27 mouse cellular contexts compared by ENCODE assay signal in genomic region chr3:136086431-136086830, GRCm38 (mm10).
A peak's percentile ranks its signal among the peaks of the same experiment; 100 is the strongest.
DNase-seq lines count a peak whose midpoint lies in the region; ATAC-seq and TF ChIP-seq lines count a peak whose summit lies in the region.
"Had no signal": no experiment of that assay in that cellular context is flagged by ENCODE, and none has a peak within 500 bp of the region (broad histone marks: within the 10 kb centered on the region; RNA-seq: fewer than 3 reads in every experiment).

No protein-coding gene starts in this region.

- peak; percentile 50 to 58 for ATAC-seq in hematopoietic stem cell, adult 5-6 weeks (replicated peaks in 1 of 2; ENCODE audit: insufficient read depth in 1 of 2, low FRiP score in 2 of 2, low TSS enrichment in 1 of 2, low read depth in 1 of 2, poor library complexity in 2 of 2, severe bottlenecking in 2 of 2)
- peak; percentile 66 for ATAC-seq in megakaryocyte-erythroid progenitor cell, adult 5-6 weeks (replicated peaks; ENCODE audit: low FRiP score, low TSS enrichment, poor library complexity, severe bottlenecking)
- ATAC-seq in forebrain, embryonic 15.5 days (replicated peaks): no peak
- ATAC-seq: liver, embryonic 12.5 days; liver, postnatal 0 days had no signal

- H3K27me3 ChIP-seq in forebrain, embryonic 15.5 days: no peaks in the 10 kb centered on the region
- H3K27me3 ChIP-seq: embryonic facial prominence, embryonic 12.5 days; heart, embryonic 15.5 days; hindbrain, embryonic 13.5 days; kidney, embryonic 15.5 days; liver, embryonic 12.5 days; midbrain, embryonic 12.5 days; neural tube, embryonic 13.5 days had no signal

- H3K4me3 ChIP-seq in layer of hippocampus, adult 2 months: no peak overlapping the region
- no peak overlapping the region for H3K4me3 ChIP-seq in forebrain, embryonic 15.5 days
- H3K4me3 ChIP-seq: embryonic facial prominence, embryonic 12.5 days; heart, embryonic 15.5 days; hindbrain, embryonic 13.5 days; kidney, embryonic 15.5 days; liver, embryonic 12.5 days; midbrain, embryonic 12.5 days; myocyte; neural tube, embryonic 13.5 days had no signal

- WGBS in forebrain, embryonic 15.5 days: 89% methylated on average over 5 of the region's 5 CpGs

- no peak for TF ChIP-seq CTCF in layer of hippocampus, adult 2 months (conservative IDR thresholded peaks at IDR 0.05)

- peak overlapping the region; percentile 61 for H3K27ac ChIP-seq in layer of hippocampus, adult 2 months
- H3K27ac ChIP-seq in forebrain, embryonic 15.5 days (replicated peaks): no peak overlapping the region
- H3K27ac ChIP-seq: embryonic facial prominence, embryonic 12.5 days; heart, embryonic 15.5 days; hindbrain, embryonic 13.5 days; kidney, embryonic 15.5 days; liver, embryonic 12.5 days; midbrain, embryonic 12.5 days; neural tube, embryonic 13.5 days had no signal

- no peak overlapping the region for H3K4me2 ChIP-seq in forebrain, embryonic 15.5 days (replicated peaks)
- H3K4me2 ChIP-seq: embryonic facial prominence, embryonic 12.5 days; heart, embryonic 15.5 days; hindbrain, embryonic 13.5 days; kidney, embryonic 15.5 days; liver, embryonic 12.5 days; midbrain, embryonic 12.5 days; neural tube, embryonic 13.5 days had no signal

- no peak overlapping the region for H3K9ac ChIP-seq in forebrain, embryonic 15.5 days (replicated peaks)
- H3K9ac ChIP-seq: embryonic facial prominence, embryonic 12.5 days; heart, embryonic 15.5 days; hindbrain, embryonic 13.5 days; kidney, embryonic 15.5 days; liver, embryonic 12.5 days; liver, postnatal 0 days; midbrain, embryonic 12.5 days; neural tube, embryonic 13.5 days had no signal

- H3K4me1 ChIP-seq in forebrain, embryonic 15.5 days: no peaks in the 10 kb centered on the region
- H3K4me1 ChIP-seq: embryonic facial prominence, embryonic 12.5 days; heart, embryonic 15.5 days; hindbrain, embryonic 13.5 days; liver, embryonic 12.5 days; midbrain, embryonic 12.5 days; neural tube, embryonic 13.5 days had no signal

- no peaks in the 10 kb centered on the region for H3K36me3 ChIP-seq in forebrain, embryonic 15.5 days
- H3K36me3 ChIP-seq: embryonic facial prominence, embryonic 12.5 days; heart, embryonic 15.5 days; hindbrain, embryonic 13.5 days; kidney, embryonic 15.5 days; liver, embryonic 12.5 days; midbrain, embryonic 12.5 days; neural tube, embryonic 13.5 days had no signal

- DNase-seq in layer of hippocampus, adult 2 months (ENCODE audit: low spot score in 2 of 2): no peak
- no peak for DNase-seq in layer of hippocampus, adult 9-11 months
- no peak for DNase-seq in gastrocnemius, adult 18-20 months (ENCODE audit: low spot score)
- no peak for DNase-seq in right cerebral cortex, adult 2 months (ENCODE audit: low spot score in 2 of 2)
- no peak for DNase-seq in urinary bladder, adult 18-20 months (ENCODE audit: low spot score in 2 of 2)
- DNase-seq: adrenal gland, adult 8-10 months; cerebellum, adult 8-10 months; embryo, embryonic 11 days; gastrocnemius, postnatal 10 days; kidney, adult 18-20 months; kidney, postnatal 25 days; left cerebral cortex, postnatal 4 days; liver, postnatal 0 days; lung, postnatal 36 days; right cerebral cortex, postnatal 25 days; thymus, postnatal 14 days had no signal

- no peaks in the 10 kb centered on the region for H3K9me3 ChIP-seq in forebrain, embryonic 15.5 days
- H3K9me3 ChIP-seq: embryonic facial prominence, embryonic 12.5 days; heart, embryonic 15.5 days; hindbrain, embryonic 13.5 days; kidney, embryonic 15.5 days; liver, embryonic 12.5 days; midbrain, embryonic 12.5 days; neural tube, embryonic 13.5 days had no signal
